Mouse (Mus musculus) kidney, postnatal 36 days (tissue): ENCODE data around the gene Ap4m1.
"Not testable (repeated sequence)": the region's sequence is repeated elsewhere in the genome, so short reads cannot be mapped to it uniquely, and the experiment has no call there.

ENCODE experiments used
- DNase-seq, 2 experiments: peaks; one replicate each; pipeline ENCODE4 v3.0.0; 2021 to 2022; ENCODE audit warnings: mixed read lengths in 2 of 2

The Ap4m1 gene

GRCm38 (mm10) chr5:138195463-138195862 lies 23.7 kb downstream of the Ap4m1 start:
- DNase-seq = no peak

DNA sequence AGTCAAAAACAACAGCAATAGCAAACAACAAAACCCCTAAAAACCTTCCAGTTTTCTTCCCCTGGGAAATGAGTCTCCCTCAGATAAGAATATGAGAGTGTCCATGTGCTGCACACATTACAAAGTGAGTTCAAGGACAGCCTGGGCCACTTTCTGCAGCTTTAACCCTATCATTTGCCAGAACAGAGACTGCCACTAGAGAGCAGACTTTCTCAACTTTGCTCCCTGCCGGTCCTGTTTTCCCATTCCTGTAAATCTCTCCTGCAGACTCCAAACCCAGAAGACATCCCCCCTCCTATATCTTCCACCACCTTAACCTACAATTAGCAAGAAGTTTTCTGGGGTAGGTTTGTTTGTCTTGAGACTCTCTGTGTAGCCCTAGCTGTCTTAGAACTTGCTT lies 27.8 kb downstream of the Ap4m1 start:
- DNase-seq = peak; percentile 16 to 41

GRCm38 (mm10) chr5:138202086-138202485 lies 30.3 kb downstream of the Ap4m1 start:
- no peak for DNase-seq

DNA sequence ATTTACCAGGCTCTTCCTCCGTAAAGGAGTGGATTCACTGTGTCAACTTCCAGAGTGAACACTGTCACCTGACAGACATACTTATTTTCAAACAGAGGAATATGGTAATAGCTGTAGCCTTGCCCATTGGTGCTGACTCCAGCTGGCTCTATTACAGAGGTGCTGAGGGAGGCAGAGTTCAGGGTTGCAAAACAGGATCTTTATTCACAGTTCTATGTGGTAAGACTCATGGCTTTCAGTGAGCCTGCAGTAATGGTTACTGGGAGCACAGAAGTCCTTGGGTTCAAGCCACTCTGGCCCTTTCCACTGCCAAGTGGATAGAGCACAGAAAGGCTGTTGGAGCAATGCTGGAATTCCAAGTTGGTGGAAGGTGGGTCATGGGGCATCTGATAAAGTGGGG lies 35.5 kb downstream of the Ap4m1 start:
- DNase-seq = no peak

DNA sequence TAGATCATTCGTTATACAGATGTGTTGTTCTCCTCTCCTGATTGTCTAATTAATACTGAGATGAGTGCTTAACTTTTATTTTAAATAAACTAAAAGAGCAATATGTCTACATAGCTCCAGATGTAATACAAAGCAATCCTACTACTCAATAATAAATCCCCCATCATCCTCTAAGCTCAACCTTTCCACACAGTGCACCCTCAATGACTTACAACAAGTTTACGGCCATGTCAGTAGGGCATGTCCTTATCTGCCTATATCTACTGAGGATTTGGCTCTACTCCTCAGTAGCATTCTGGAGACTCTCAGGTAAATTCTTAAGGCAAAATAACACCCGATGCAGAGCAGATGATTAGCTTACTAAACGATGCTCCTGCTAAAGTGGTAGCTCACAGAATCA lies 36.1 kb downstream of the Ap4m1 start:
- DNase-seq = no peak

DNA sequence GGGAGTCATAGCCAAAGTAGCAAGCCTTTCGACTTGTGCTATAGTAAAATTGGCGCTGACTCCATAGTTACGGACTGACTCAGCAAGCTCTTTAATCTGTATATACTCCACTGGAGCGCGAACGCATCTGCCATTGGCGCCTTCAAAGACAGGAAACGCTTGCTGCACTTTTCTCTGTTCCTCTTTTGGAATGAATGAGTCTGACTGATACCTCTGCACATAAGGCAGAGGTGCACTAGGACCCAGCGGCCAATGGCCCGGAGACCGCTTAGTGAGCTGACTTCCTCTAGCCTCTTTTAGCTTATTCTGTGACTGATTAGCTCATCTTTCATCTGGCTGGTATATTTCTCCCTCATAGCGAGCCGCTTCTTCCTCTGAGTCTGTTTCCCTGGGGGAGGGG lies 44.8 kb downstream of the Ap4m1 start:
- DNase-seq = not testable (repeated sequence)

DNA sequence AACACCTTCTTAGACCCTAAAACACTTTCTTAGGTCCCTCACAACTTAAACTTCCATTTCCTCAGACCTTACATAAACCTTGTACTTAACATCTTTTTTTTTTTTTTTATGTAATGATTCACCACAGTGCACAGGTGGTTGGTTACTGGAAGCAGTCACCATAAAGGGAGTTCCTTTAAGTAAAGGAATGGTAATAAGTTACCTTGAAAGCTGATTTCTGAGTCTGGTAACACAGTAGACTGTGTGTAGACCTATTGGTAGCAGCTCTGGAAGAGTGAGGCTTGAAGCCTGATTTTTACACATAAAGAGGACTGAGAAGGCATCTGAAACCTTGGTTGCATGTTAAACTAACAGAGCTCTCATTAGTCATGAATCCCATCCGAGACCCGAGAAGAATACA lies 48.1 kb downstream of the Ap4m1 start:
- DNase-seq = peak in 1 of 2 experiments; percentile 16

- DNase-seq = peak; percentile 91 to 98
Measured at GRCm38 (mm10) chr5:138222111-138222510, 50.3 kb downstream of the Ap4m1 start.

- DNase-seq = peak in 1 of 2 experiments; percentile 36
Measured at GRCm38 (mm10) chr5:138223287-138223686, 51.5 kb downstream of the Ap4m1 start.

DNA sequence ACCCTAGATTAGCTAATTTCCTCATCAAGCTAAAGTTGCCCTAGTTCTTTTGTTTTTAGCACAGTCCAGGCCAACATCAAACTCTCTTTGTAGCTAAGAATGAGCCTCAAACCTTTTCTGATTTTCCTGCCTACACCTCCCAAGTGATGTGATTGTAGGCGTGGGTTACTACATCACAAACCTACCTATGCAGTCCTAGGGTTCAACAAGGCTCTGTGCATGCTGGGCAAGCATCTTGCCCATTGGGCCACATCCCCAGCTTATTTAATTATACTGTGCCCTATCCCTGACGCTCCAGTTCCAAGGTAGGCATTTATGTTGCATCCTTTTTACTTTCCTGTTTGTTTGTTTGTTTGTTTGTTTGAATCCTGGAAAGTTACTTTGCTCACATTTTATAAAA lies 53.9 kb downstream of the Ap4m1 start, which contains the start of gene Nxpe5:
Gene Nxpe5 (plus strand): TSS at position 199 of the 400 bp plus-strand sequence.
- DNase-seq = no peak

- DNase-seq = no peak
Measured at GRCm38 (mm10) chr5:138226491-138226890, 54.7 kb downstream of the Ap4m1 start.

- DNase-seq = no peak
Measured at GRCm38 (mm10) chr5:138227367-138227766, 55.6 kb downstream of the Ap4m1 start.

DNA sequence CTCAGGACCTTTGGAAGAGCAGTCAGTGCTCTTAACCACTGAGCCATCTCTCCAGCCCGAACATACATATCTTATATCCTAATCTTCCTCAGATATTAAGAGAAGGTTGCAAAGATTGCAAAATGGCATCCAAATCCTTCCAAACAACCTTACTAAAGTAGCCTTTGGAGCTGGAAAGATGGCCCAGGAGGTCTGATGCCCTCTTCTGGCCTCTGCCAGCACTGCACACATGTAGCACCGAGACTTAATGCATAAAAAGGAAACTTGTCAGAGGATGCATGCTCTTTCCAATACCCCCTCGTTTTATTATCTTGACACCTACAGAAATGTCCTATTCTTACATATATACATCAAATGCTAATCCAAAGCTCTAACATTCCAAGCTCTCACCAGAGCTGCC lies 56.2 kb downstream of the Ap4m1 start:
- peak; percentile 39 to 83 for DNase-seq

DNA sequence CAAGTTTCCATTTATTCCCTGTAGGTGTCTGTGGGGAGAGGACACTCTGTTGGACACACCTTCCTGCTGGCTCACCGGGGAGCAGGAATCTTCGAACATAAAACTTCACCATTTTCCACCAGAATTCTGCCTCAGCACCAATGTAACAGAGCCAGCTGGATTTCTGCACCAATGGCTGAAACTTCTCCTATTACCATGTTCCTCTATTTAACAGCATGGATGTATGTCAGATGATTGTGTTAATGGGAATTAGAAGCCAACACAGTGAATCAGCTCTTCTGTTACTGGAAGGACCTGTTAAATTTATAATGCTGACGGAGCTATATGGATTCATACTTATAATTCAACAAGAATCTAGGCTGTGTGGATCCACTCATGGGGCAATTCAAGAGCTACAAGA lies 57.7 kb downstream of the Ap4m1 start:
- no peak for DNase-seq
